Mouse (Mus musculus) cerebellum, adult 2 months (tissue): ENCODE results near the gene Abcb8.

Experiments
- CTCF ChIP-seq: fragments of 200-500 bp; IDR thresholded peaks from 2 replicates; pipeline ENCODE4 v1.5.1; 2011; ENCODE audit warnings: low read depth, mild to moderate bottlenecking, control low read depth, low read length, moderate library complexity, borderline replicate concordance; ENCODE audit not compliant: insufficient read depth
- POLR2A ChIP-seq: fragments of 200-500 bp; IDR thresholded peaks from 2 replicates; pipeline ENCODE4 v1.6.1; 2011; ENCODE audit warnings: low read length, control low read depth, borderline replicate concordance; ENCODE audit not compliant: insufficient read depth

- TF ChIP-seq CTCF (no peak), POLR2A (no peak)
Measured at GRCm38 (mm10) chr5:24425421-24426036, 32.1 kb downstream of the Abcb8 start.
